Mouse (Mus musculus) CD4-positive naive resting alpha-beta T cell, adult 57 days (primary cell): ENCODE results near the gene Gm28778. TPM values are rescaled to one million over a fixed set of nuclear protein-coding genes. Genes with fewer than 3 reads are reported as not detected.

Experiments
- total RNA-seq: library from RNA; stranded (reverse); gene quantifications from one replicate; pipeline ENCODE4 v1.2.4, GENCODE M21; 2023

Gm28778 gene
- not detected for total RNA-seq

GRCm38 (mm10) chr1:53296581-53297383 lies at the start of gene Gm28778, which contains the start of the genes Pms1 and Ormdl1:
TSS of gene Gm28778 (plus strand) at chr1:53297111.
TSS of gene Pms1 (minus strand) at chr1:53297018.
TSS of gene Ormdl1 (plus strand) at chr1:53297095.

GRCm38 (mm10) chr1:53312989-53313967 lies 16.4 kb downstream of the Gm28778 start, which contains the start of gene Osgepl1:
TSS of gene Osgepl1 (plus strand) at chr1:53313624.

GRCm38 (mm10) chr1:53352327-53353261 lies 55.7 kb downstream of the Gm28778 start, which contains the start of the genes Asdurf, Gm28551 and Asnsd1:
TSS of gene Asdurf (minus strand) at chr1:53352619.
TSS of gene Gm28551 (minus strand) at chr1:53352667.
TSS of gene Asnsd1 (minus strand) at chr1:53352752.

Other genes with a start within 250 kb of the Gm28778 start
- gene Mstn, start 235.5 kb upstream of the Gm28778 start, total RNA-seq, result not detected
- gene 1700019A02Rik, start 109.5 kb upstream of the Gm28778 start, total RNA-seq, result not detected
- gene Pms1, start 93 bp upstream of the Gm28778 start, total RNA-seq, result 19.9 TPM
- gene Ormdl1, start within 50 bp of the Gm28778 start, total RNA-seq, result 17.8 TPM
- gene Osgepl1, start 16.5 kb downstream of the Gm28778 start, total RNA-seq, result 9.8 TPM
- not detected for gene Asdurf, start 55.5 kb downstream of the Gm28778 start, total RNA-seq
- 0.24 TPM for gene Gm28551, start 55.6 kb downstream of the Gm28778 start, total RNA-seq
- 32.4 TPM for gene Asnsd1, start 55.6 kb downstream of the Gm28778 start, total RNA-seq